Mouse (Mus musculus) lung, embryonic 14.5 days (tissue): ENCODE results near the gene Flcn. TPM values are rescaled to one million over a fixed set of nuclear protein-coding genes. Genes with fewer than 3 reads are reported as not detected.
A peak's percentile ranks its signal among the peaks of the same experiment; 100 is the strongest.

Experiments used
- ATAC-seq: fragments of 200-750 bp; cut with Nextera tagmentation; 2 replicates; pipeline ENCODE4 v1.8.0; 2017; ENCODE audit warnings: mild to moderate bottlenecking, moderate TSS enrichment, moderate library complexity; ENCODE audit not compliant: insufficient read depth
- DNase-seq: peaks from one replicate; pipeline ENCODE4 v3.0.0-alpha.2; 2015
- H3K27ac ChIP-seq: fragments of 300-500 bp; sonication (generic); 2 replicates; pipeline ENCODE4 v1.5.1; 2014; ENCODE audit warnings: low read depth, mild to moderate bottlenecking, moderate library complexity
- H3K27me3 ChIP-seq: fragments of 300-500 bp; sonication (generic); 2 replicates; pipeline ENCODE4 v1.6.1; 2014; ENCODE audit warnings: low read length, control low read depth; ENCODE audit not compliant: insufficient read depth
- H3K36me3 ChIP-seq: fragments of 300-500 bp; sonication (generic); 2 replicates; pipeline ENCODE4 v1.6.1; 2014; ENCODE audit warnings: control low read depth; ENCODE audit not compliant: insufficient read depth
- H3K4me1 ChIP-seq: fragments of 300-500 bp; sonication (generic); 2 replicates; pipeline ENCODE4 v1.6.1; 2014; ENCODE audit warnings: antibody characterized with exemption, control low read depth; ENCODE audit not compliant: insufficient read depth
- H3K4me2 ChIP-seq: fragments of 300-500 bp; sonication (generic); 2 replicates; pipeline ENCODE4 v1.6.1; 2014; ENCODE audit warnings: mild to moderate bottlenecking
- H3K4me3 ChIP-seq: fragments of 300-500 bp; sonication (generic); 2 replicates; pipeline ENCODE4 v1.5.1; 2014; ENCODE audit warnings: low read depth, low read length
- H3K9ac ChIP-seq: fragments of 300-500 bp; sonication (generic); 2 replicates; pipeline ENCODE4 v1.6.1; 2014
- H3K9me3 ChIP-seq: fragments of 300-500 bp; sonication (generic); 2 replicates; pipeline ENCODE4 v1.6.1; 2016; ENCODE audit warnings: low read depth, low read length, control low read depth
- CTCF ChIP-seq: IDR thresholded peaks from 2 replicates; pipeline ENCODE4 v1.5.1; 2016; ENCODE audit warnings: antibody characterized with exemption, low read depth
- WGBS: fragments of 180-500 bp; shearing (Covaris S2); extraction: QIAGEN DNeasy Blood & Tissue Kit; methylation state at CpG from one replicate; pipeline ENCODE4 v1.1.7; 2014; 5-methylcytosine and 5-hydroxymethylcytosine counted together
- polyA plus RNA-seq: library from polyadenylated mRNA; unstranded; fragments of >200 nt; fragmentation: Nextera tagmentation; extraction: Ambion mirVana; gene quantifications from 2 replicates; pipeline ENCODE4 v1.2.1, GENCODE M21; 2014

Gene Flcn
- 26.1 and 26.2 TPM in 2 replicates for polyA plus RNA-seq

- H3K9ac ChIP-seq, result peak within 1 kb of the TSS; percentile 97
- no peaks in the 10 kb centered on the region for H3K27me3 ChIP-seq
- peaks cover 24% of the 10 kb centered on the region for H3K36me3 ChIP-seq
- WGBS, result under 1% methylated on average over 52 of the region's 52 CpGs
- peak within 1 kb of the TSS; percentile 78 for H3K4me3 ChIP-seq
- H3K27ac ChIP-seq, result peak within 1 kb of the TSS; percentile 99
- H3K4me1 ChIP-seq, result peaks cover 7% of the 10 kb centered on the region; the same call in 1 of the 2 replicates
- TF ChIP-seq CTCF, result peak; percentile 70
- H3K9me3 ChIP-seq, result no peaks in the 10 kb centered on the region
- peak within 1 kb of the TSS; percentile 91 for H3K4me2 ChIP-seq
- DNase-seq (peak; percentile 88), ATAC-seq (peak; percentile 95)
Measured at GRCm38 (mm10) chr11:59809670-59810474, at the start of gene Flcn. Flcn (minus strand) TSS chr11:59810016.

GRCm38 (mm10) chr11:59852865-59853264 is 43.0 kb upstream of the Flcn start:
- WGBS, result 52% methylated on average over 3 of the region's 3 CpGs
- no peak for TF ChIP-seq CTCF
- no peak for ATAC-seq

GRCm38 (mm10) chr11:59847891-59848884 is 38.4 kb upstream of the Flcn start:
- Histone ChIP-seq H3K36me3 (peaks cover 6% of the 10 kb centered on the region; the same call in 1 of the 2 replicates), H3K27ac (peak overlapping the region; percentile 88), H3K9me3 (no peaks in the 10 kb centered on the region), H3K9ac (peak overlapping the region; percentile 89), H3K4me3 (peak overlapping the region; percentile 74), H3K4me2 (peak overlapping the region; percentile 80), H3K27me3 (no peaks in the 10 kb centered on the region), H3K4me1 (0 out of 2 replicates have a peak, but pooled peaks cover 2% of the 10 kb centered on the region)
- peak; percentile 30; the same call in 1 of the 2 replicates for TF ChIP-seq CTCF
- peak; percentile 85 for DNase-seq
- under 1% methylated on average over 69 of the region's 69 CpGs for WGBS
- peak; percentile 87 for ATAC-seq

More at GRCm38 (mm10) chr11:59852865-59853264, 43.0 kb upstream of the Flcn start:
- H3K4me2 ChIP-seq, result no peak overlapping the region
- no peak overlapping the region for H3K27ac ChIP-seq
- no peaks in the 10 kb centered on the region for H3K27me3 ChIP-seq
- no peak for DNase-seq
- no peak overlapping the region for H3K9ac ChIP-seq
- no peak overlapping the region for H3K4me3 ChIP-seq
- 0 out of 2 replicates have a peak, but pooled peaks cover 6% of the 10 kb centered on the region for H3K36me3 ChIP-seq
- no peaks in the 10 kb centered on the region for H3K4me1 ChIP-seq
- no peaks in the 10 kb centered on the region for H3K9me3 ChIP-seq

GRCm38 (mm10) chr11:59847131-59847530 is 37.3 kb upstream of the Flcn start:
- peaks cover 6% of the 10 kb centered on the region; the same call in 1 of the 2 replicates for H3K36me3 ChIP-seq
- peak overlapping the region; percentile 74 for H3K4me3 ChIP-seq
- H3K9me3 ChIP-seq, result no peaks in the 10 kb centered on the region
- peak; percentile 79 for DNase-seq
- 0 out of 2 replicates have a peak, but pooled peaks cover 2% of the 10 kb centered on the region for H3K4me1 ChIP-seq
- 9% methylated on average over 2 of the region's 2 CpGs for WGBS
- peak overlapping the region; percentile 80 for H3K4me2 ChIP-seq
- peak; percentile 69 for TF ChIP-seq CTCF
- no peaks in the 10 kb centered on the region for H3K27me3 ChIP-seq
- no peak overlapping the region for H3K9ac ChIP-seq
- ATAC-seq, result no peak
- no peak overlapping the region for H3K27ac ChIP-seq

GRCm38 (mm10) chr11:59846311-59846710 is 36.5 kb upstream of the Flcn start:
- H3K4me1 ChIP-seq, result 0 out of 2 replicates have a peak, but pooled peaks cover 2% of the 10 kb centered on the region
- no peak overlapping the region for H3K27ac ChIP-seq
- WGBS, result 95% methylated on average over 11 of the region's 11 CpGs
- DNase-seq, result no peak
- H3K4me2 ChIP-seq, result no peak overlapping the region
- TF ChIP-seq CTCF, result no peak
- no peaks in the 10 kb centered on the region for H3K9me3 ChIP-seq
- H3K27me3 ChIP-seq, result no peaks in the 10 kb centered on the region
- H3K9ac ChIP-seq, result no peak overlapping the region
- no peak overlapping the region for H3K4me3 ChIP-seq
- ATAC-seq, result no peak
- H3K36me3 ChIP-seq, result peaks cover 6% of the 10 kb centered on the region; the same call in 1 of the 2 replicates

- H3K9me3 ChIP-seq, result no peaks in the 10 kb centered on the region
- peak; percentile 99 for DNase-seq
- peak within 1 kb of the TSS; percentile 98 for H3K4me3 ChIP-seq
- H3K9ac ChIP-seq, result peak within 1 kb of the TSS; percentile 95
- H3K27ac ChIP-seq, result peak within 1 kb of the TSS; percentile 98
- WGBS, result under 1% methylated on average over 43 of the region's 43 CpGs
- peaks cover 6% of the 10 kb centered on the region; the same call in 1 of the 2 replicates for H3K4me1 ChIP-seq
- H3K27me3 ChIP-seq, result no peaks in the 10 kb centered on the region
- peak; percentile 15; the same call in 1 of the 2 replicates for TF ChIP-seq CTCF
- H3K4me2 ChIP-seq, result peak within 1 kb of the TSS; percentile 70
- peaks cover 26% of the 10 kb centered on the region for H3K36me3 ChIP-seq
- peak; percentile 96 for ATAC-seq
Measured at GRCm38 (mm10) chr11:59839459-59840126, 29.8 kb upstream of the Flcn start, which contains the start of gene Cops3. Cops3 (minus strand) TSS chr11:59839838.
